Mouse (Mus musculus) olfactory bulb, adult 2 months (tissue): Measurements from ENCODE around the gene Syne3.

ENCODE experiments used
- CTCF ChIP-seq: fragments of 200-500 bp; IDR thresholded peaks from 2 replicates; pipeline ENCODE4 v1.5.1; 2012; ENCODE audit warnings: low read depth, mild to moderate bottlenecking, low read length, moderate library complexity; ENCODE audit not compliant: insufficient read depth
- POLR2A ChIP-seq: fragments of 200-500 bp; IDR thresholded peaks from 2 replicates; pipeline ENCODE4 v1.6.1; 2012; ENCODE audit warnings: mild to moderate bottlenecking, low read depth, low read length, moderate library complexity; ENCODE audit not compliant: insufficient read depth

DNA sequence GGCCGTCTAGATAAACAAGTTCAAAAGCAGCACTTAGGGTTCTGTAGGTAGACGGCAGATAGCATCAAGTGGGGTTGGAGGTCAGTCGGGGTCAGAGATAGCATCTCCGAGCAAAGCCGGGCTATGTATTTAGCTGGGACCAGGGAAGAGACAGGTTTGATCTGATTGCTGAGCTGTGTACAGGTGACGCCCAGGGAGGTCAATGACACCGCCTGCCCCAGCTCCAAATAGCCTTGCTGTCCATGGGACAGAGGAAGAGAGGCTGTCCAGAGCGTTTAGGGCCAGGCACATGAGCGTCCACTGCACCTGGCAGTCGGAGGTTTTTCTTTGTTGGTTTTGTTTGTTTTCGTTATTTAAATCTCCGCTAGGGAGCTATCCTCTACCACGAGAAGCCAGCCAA is 75.8 kb downstream of the Syne3 start:
- TF ChIP-seq POLR2A: no peak
- TF ChIP-seq CTCF: no peak
